Mouse (Mus musculus): Measurements from ENCODE around the gene Prkcd. TPM values are rescaled to one million over a fixed set of nuclear protein-coding genes. Genes with fewer than 3 reads are reported as not detected.

The Prkcd gene
- polyA plus RNA-seq, 1 experiment: 177 TPM

DNA sequence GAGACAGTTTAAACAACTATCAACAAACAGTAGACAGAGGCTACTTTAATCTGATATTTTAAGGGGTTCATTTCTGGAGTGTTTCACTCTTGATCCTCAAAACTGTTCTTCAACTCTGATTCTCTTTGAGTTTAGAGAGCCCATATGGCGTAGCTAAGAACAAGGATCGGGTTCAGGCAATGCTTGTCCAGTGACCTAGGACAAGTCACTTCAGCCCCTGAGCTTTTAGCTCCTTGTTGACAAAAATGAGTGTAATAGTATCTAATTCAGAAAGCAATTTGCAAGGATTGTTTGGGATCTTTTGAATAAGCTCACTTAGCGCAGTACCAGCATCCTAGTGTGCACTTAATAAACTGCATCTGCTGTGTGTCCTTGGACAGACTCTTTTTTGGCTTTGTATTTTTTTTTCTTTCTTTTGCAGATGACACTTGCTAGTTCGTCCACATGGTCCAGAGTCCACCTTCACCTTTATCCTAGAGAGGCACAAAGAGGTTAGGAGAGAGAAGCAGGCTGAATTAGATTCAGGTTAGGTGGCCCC lies 28.8 kb upstream of the Prkcd start:
- WGBS: 39% methylated on average over 4 of the region's 4 CpGs
- H3K27ac ChIP-seq (ENCODE audit: control insufficient read depth, insufficient read depth, low read depth, low read length, poor library complexity): peak overlapping the region; percentile 96; the same call in 1 of the 2 replicates
- TF ChIP-seq CTCF (IDR thresholded peaks at IDR 0.05; ENCODE audit: control insufficient read depth, insufficient read depth, low read length) (no peak), POLR2A (IDR thresholded peaks at IDR 0.05; ENCODE audit: borderline replicate concordance, control insufficient read depth, low read depth, low read length) (no peak)

DNA sequence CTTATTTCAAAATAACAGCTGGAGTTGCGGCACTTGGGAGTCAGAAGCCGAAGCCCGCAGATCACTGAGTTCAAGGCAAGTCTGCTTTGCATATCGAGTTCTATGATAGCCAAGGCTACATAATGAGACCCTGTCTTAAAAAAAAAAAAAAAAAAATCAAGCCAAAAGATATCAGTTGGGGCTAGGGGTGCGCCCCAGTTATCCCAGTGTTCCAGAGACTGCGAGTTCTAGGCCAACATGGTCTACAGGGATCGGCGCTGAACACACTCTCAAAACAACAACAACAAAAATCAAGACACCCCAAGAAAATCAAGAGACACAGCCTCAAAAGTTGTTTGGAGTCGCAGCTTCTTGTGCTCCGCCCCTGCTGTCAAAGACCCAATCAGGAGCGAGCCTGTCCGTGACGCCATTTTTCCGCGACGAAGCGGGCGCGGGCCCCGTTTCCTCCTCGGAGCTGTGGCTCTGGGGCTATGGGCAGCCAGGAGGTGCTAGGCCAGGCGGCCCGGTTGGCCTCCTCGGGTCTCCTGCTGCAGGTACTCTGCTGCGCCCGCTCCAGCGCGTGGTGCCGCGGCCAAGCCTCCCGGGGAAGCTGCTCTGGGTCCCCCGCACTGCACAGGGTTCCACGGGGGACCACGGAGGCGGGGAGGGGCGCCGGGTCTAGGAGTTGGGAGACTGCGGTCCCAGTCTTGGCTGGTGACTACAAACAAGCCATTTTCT lies 28.1 kb upstream of the Prkcd start, which contains the start of gene Rft1:
Gene Rft1, plus strand, starts transcription at position 418 of the 717 bp plus-strand sequence.
- TF ChIP-seq POLR2A (IDR thresholded peaks at IDR 0.05; ENCODE audit: borderline replicate concordance, control insufficient read depth, low read depth, low read length) (peak; percentile 97), CTCF (IDR thresholded peaks at IDR 0.05; ENCODE audit: control insufficient read depth, insufficient read depth, low read length) (no peak)
- Histone ChIP-seq H3K4me1 (ENCODE audit: control insufficient read depth, insufficient read depth, low read length) (no peaks in the 10 kb centered on the region; the same call in none of the 2 replicates), H3K4me3 (replicated peaks; ENCODE audit: control insufficient read depth, low read depth, low read length) (peak within 1 kb of the TSS; percentile 95), H3K27ac (ENCODE audit: control insufficient read depth, insufficient read depth, low read depth, low read length, poor library complexity) (peak within 1 kb of the TSS; percentile 96)
- 2% methylated on average over 38 of the region's 38 CpGs for WGBS

More for the DNA sequence above, 28.8 kb upstream of the Prkcd start:
- no peaks in the 10 kb centered on the region; the same call in none of the 2 replicates for H3K4me1 ChIP-seq (ENCODE audit: control insufficient read depth, insufficient read depth, low read length)
- H3K4me3 ChIP-seq (replicated peaks; ENCODE audit: control insufficient read depth, low read depth, low read length): peak overlapping the region; percentile 95

DNA sequence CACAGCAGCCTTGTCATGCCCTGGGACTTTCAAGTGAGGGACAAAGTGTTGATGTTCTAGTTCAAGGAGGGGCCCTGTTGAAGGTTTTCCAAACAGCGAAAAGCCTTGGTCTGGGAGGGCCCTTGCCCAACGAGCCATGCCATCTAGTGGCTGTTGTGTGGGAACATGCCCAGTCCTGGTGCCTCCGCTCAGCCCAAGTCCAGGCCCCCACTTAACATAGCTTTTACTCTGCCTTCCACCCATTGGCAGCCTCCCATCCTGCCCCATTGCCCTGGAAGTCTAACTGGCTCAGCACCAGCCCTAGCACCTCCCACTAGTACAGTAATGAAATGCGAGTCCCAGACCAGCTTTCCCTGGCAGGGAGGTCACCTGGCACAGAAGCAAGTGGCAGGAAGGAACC lies 25.0 kb upstream of the Prkcd start:
- Histone ChIP-seq H3K4me3 (replicated peaks; ENCODE audit: control insufficient read depth, low read depth, low read length) (no peak overlapping the region), H3K4me1 (ENCODE audit: control insufficient read depth, insufficient read depth, low read length) (no peaks in the 10 kb centered on the region; the same call in none of the 2 replicates), H3K27ac (ENCODE audit: control insufficient read depth, insufficient read depth, low read depth, low read length, poor library complexity) (no peak overlapping the region)
- TF ChIP-seq POLR2A (IDR thresholded peaks at IDR 0.05; ENCODE audit: borderline replicate concordance, control insufficient read depth, low read depth, low read length): no peak
- peak; percentile 82 for TF ChIP-seq CTCF (IDR thresholded peaks at IDR 0.05; ENCODE audit: control insufficient read depth, insufficient read depth, low read length)
- 11% methylated on average over 4 of the region's 4 CpGs for WGBS

DNA sequence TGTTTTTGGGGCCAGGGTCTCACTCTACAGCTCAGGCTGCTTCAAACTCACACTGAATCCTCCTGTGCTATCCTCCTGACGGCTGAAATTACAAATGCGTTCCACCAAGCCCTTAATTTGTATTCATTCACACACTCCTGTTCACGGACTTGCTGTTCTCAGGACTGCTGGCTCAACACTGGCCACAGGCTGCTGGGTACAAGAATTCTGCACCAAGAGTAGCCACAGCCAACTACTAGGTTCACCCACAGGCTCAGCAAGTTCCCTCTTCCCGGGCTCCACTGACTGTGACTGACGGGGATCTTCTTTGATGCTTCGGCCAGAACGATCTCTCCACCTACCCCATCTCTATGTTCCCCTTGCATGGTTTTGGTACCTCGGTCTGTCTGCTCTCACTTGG lies 23.7 kb upstream of the Prkcd start:
- Histone ChIP-seq H3K4me3 (replicated peaks; ENCODE audit: control insufficient read depth, low read depth, low read length) (no peak overlapping the region), H3K27ac (ENCODE audit: control insufficient read depth, insufficient read depth, low read depth, low read length, poor library complexity) (no peak overlapping the region), H3K4me1 (ENCODE audit: control insufficient read depth, insufficient read depth, low read length) (no peaks in the 10 kb centered on the region; the same call in none of the 2 replicates)
- TF ChIP-seq CTCF (IDR thresholded peaks at IDR 0.05; ENCODE audit: control insufficient read depth, insufficient read depth, low read length) (no peak), POLR2A (IDR thresholded peaks at IDR 0.05; ENCODE audit: borderline replicate concordance, control insufficient read depth, low read depth, low read length) (no peak)
- WGBS: 67% methylated on average over 8 of the region's 8 CpGs

DNA sequence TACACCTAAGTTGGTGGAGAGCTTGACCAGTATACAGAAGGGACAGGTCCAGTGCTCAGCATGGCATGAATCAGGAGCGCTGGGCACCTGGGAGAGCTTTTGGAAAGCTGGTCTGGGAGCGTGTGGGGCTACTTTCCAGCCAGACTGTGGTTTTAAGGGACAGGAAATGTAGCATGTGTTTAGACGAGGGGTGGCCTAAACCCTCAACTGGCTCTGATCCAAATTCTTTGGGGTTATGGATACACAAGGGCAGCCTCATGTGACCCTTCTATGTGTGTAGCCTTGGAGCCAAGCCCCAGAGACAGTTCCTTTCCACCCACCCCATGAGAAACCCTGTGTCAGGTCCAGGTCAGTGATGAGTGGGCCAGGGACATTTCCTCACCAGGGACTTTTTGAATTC lies 22.5 kb upstream of the Prkcd start:
- Histone ChIP-seq H3K4me1 (ENCODE audit: control insufficient read depth, insufficient read depth, low read length) (no peaks in the 10 kb centered on the region; the same call in none of the 2 replicates), H3K27ac (ENCODE audit: control insufficient read depth, insufficient read depth, low read depth, low read length, poor library complexity) (no peak overlapping the region), H3K4me3 (replicated peaks; ENCODE audit: control insufficient read depth, low read depth, low read length) (no peak overlapping the region)
- 34% methylated on average over 3 of the region's 3 CpGs for WGBS
- TF ChIP-seq POLR2A (IDR thresholded peaks at IDR 0.05; ENCODE audit: borderline replicate concordance, control insufficient read depth, low read depth, low read length) (no peak), CTCF (IDR thresholded peaks at IDR 0.05; ENCODE audit: control insufficient read depth, insufficient read depth, low read length) (no peak)

DNA sequence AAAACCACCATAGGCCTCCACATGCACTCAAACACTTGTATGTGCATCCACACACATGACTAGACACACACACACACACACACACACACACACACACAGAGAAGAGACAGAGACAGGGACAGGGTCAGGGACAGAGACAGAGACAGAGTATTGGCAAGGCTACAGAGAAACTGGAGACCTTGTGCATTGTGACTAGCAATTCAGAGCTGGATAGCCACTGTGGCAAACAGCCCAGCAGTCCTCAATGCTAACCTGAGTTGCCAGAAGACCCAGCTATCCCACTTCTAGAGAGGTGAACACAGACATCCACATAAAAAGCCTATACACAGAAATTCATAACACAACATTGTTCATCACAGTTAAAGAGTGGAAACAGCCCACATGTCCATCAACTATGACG lies 20.5 kb upstream of the Prkcd start:
- TF ChIP-seq CTCF (IDR thresholded peaks at IDR 0.05; ENCODE audit: control insufficient read depth, insufficient read depth, low read length) (no peak), POLR2A (IDR thresholded peaks at IDR 0.05; ENCODE audit: borderline replicate concordance, control insufficient read depth, low read depth, low read length) (no peak)
- 35% methylated on average over 1 of the region's 1 CpGs for WGBS

DNA sequence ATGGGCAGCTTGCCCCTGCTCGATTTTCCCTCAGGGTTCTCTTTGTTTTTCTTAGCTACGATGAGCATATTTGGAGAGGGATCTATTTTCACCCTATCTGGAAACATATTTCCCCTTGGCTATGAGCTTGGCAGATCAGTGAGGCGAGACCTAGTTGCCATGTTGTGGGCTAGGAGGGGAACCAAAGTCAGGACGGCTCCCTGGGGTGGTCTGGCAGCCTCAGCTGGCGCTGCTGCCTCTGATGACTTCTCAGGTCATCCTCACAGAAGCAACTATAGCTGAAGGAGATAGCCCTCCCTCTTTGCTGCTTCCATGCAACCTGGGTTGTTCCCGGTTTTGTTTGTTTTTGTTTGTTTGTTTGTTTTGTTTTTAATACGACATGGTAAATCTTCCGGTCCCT lies 19.1 kb upstream of the Prkcd start:
- WGBS: 63% methylated on average over 8 of the region's 8 CpGs
- no peak overlapping the region for H3K4me3 ChIP-seq (replicated peaks; ENCODE audit: control insufficient read depth, low read depth, low read length)

More for the DNA sequence above, 20.5 kb upstream of the Prkcd start:
- Histone ChIP-seq H3K27ac (ENCODE audit: control insufficient read depth, insufficient read depth, low read depth, low read length, poor library complexity) (no peak overlapping the region), H3K4me1 (ENCODE audit: control insufficient read depth, insufficient read depth, low read length) (peaks cover 2% of the 10 kb centered on the region), H3K4me3 (replicated peaks; ENCODE audit: control insufficient read depth, low read depth, low read length) (no peak overlapping the region)

DNA sequence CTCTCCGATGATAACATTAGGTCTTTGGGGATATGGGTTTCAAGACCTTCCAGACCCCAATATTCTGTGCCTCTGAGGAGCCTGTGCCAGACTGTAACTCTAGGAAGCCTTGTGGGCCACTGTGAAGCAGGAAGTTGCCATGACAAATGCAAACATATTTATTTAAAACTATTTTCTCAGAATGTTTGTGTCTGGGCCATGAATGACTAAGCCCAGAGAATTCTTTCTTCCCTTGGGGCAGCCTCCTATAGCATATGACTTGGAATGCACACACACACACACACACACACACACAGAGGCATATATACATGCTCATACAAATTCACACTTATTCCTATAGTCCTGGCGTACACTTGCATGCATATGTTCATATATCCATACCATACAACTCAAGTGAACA lies 18.0 kb upstream of the Prkcd start:
- 79% methylated on average over 2 of the region's 2 CpGs for WGBS
- Histone ChIP-seq H3K27ac (ENCODE audit: control insufficient read depth, insufficient read depth, low read depth, low read length, poor library complexity) (no peak overlapping the region), H3K4me1 (ENCODE audit: control insufficient read depth, insufficient read depth, low read length) (peaks cover 7% of the 10 kb centered on the region; the same call in 1 of the 2 replicates), H3K4me3 (replicated peaks; ENCODE audit: control insufficient read depth, low read depth, low read length) (no peak overlapping the region)
- no peak for TF ChIP-seq POLR2A (IDR thresholded peaks at IDR 0.05; ENCODE audit: borderline replicate concordance, control insufficient read depth, low read depth, low read length)
- TF ChIP-seq CTCF (IDR thresholded peaks at IDR 0.05; ENCODE audit: control insufficient read depth, insufficient read depth, low read length): no peak

More for the DNA sequence above, 19.1 kb upstream of the Prkcd start:
- H3K27ac ChIP-seq (ENCODE audit: control insufficient read depth, insufficient read depth, low read depth, low read length, poor library complexity): no peak overlapping the region
- TF ChIP-seq POLR2A (IDR thresholded peaks at IDR 0.05; ENCODE audit: borderline replicate concordance, control insufficient read depth, low read depth, low read length) (no peak), CTCF (IDR thresholded peaks at IDR 0.05; ENCODE audit: control insufficient read depth, insufficient read depth, low read length) (no peak)
- peaks cover 7% of the 10 kb centered on the region; the same call in 1 of the 2 replicates for H3K4me1 ChIP-seq (ENCODE audit: control insufficient read depth, insufficient read depth, low read length)

Data from bone marrow, adult 2 months (tissue).